Mouse (Mus musculus) heart, embryonic 13.5 days (tissue): ENCODE data around the gene Cybc1. TPM values are rescaled to one million over a fixed set of nuclear protein-coding genes. Genes with fewer than 3 reads are reported as not detected.

Experiments used
- polyA plus RNA-seq: library from polyadenylated mRNA; unstranded; fragments of >200 nt; fragmentation: Nextera tagmentation; extraction: Ambion mirVana; gene quantifications from 2 replicates; pipeline ENCODE4 v1.2.1, GENCODE M21; 2015

Gene Cybc1
- polyA plus RNA-seq, 1 experiment from 2014 or later = 21.5 TPM

Other genes with a start within 250 kb of the Cybc1 start
- gene Csnk1d, start 238.0 kb downstream of the Cybc1 start, polyA plus RNA-seq = 71.4 and 71.5 TPM in 2 replicates
- 0.22 and 0.29 TPM in 2 replicates for gene Cd7, start 189.9 kb downstream of the Cybc1 start, polyA plus RNA-seq
- gene Sectm1b, start 165.8 kb downstream of the Cybc1 start, polyA plus RNA-seq = not detected in 2 replicates
- gene Sectm1a, start 148.1 kb downstream of the Cybc1 start, polyA plus RNA-seq = 0.11 TPM in 1 of 2 replicates, not detected in the other
- not detected in 2 replicates for gene Tex19.2, start 110.6 kb downstream of the Cybc1 start, polyA plus RNA-seq
- not detected in 2 replicates for gene Tex19.1, start 83.2 kb downstream of the Cybc1 start, polyA plus RNA-seq
- gene Uts2r, start 69.1 kb downstream of the Cybc1 start, polyA plus RNA-seq = not detected in 2 replicates
- 7.6 and 8.4 TPM in 2 replicates for gene Hexdc, start 24.9 kb downstream of the Cybc1 start, polyA plus RNA-seq
- 28.4 and 34.6 TPM in 2 replicates for gene Ogfod3, start 24.6 kb downstream of the Cybc1 start, polyA plus RNA-seq
- 46.1 and 52.9 TPM in 2 replicates for gene Narf, start 7.9 kb upstream of the Cybc1 start, polyA plus RNA-seq
- gene Foxk2, start 30.7 kb upstream of the Cybc1 start, polyA plus RNA-seq = 5.0 and 5.1 TPM in 2 replicates
- 70.9 and 72.7 TPM in 2 replicates for gene Wdr45b, start 125.1 kb upstream of the Cybc1 start, polyA plus RNA-seq
- 4.6 and 5.0 TPM in 2 replicates for gene Rab40b, start 158.9 kb upstream of the Cybc1 start, polyA plus RNA-seq
- 4.6 and 5.5 TPM in 2 replicates for gene Fn3krp, start 192.1 kb upstream of the Cybc1 start, polyA plus RNA-seq
- 8.9 and 9.6 TPM in 2 replicates for gene Fn3k, start 205.6 kb upstream of the Cybc1 start, polyA plus RNA-seq
- 21.0 and 22.1 TPM in 2 replicates for gene Tbcd, start 222.6 kb upstream of the Cybc1 start, polyA plus RNA-seq